Mouse (Mus musculus) stomach, embryonic 15.5 days (tissue): ENCODE results near the gene Acot1. TPM values are rescaled to one million over a fixed set of nuclear protein-coding genes. Genes with fewer than 3 reads are reported as not detected.
"Not testable (repeated sequence)": the region's sequence is repeated elsewhere in the genome, so short reads cannot be mapped to it uniquely, and the experiment has no call there.

Source experiments
- ATAC-seq: fragments of 200-750 bp; cut with Nextera tagmentation; 2 replicates; pipeline ENCODE4 v1.8.0; 2017; ENCODE audit warnings: low read depth, moderate number of reproducible peaks, moderate TSS enrichment; ENCODE audit not compliant: insufficient read depth, low FRiP score
- H3K27ac ChIP-seq: fragments of 300-500 bp; sonication (generic); 2 replicates; pipeline ENCODE4 v1.5.1; 2015; ENCODE audit warnings: mild to moderate bottlenecking, inconsistent platforms
- H3K27me3 ChIP-seq: fragments of 300-500 bp; sonication (generic); replicated peaks from 2 replicates; pipeline ENCODE4 v1.6.1; 2015; ENCODE audit warnings: inconsistent platforms
- H3K36me3 ChIP-seq: fragments of 300-500 bp; sonication (generic); 2 replicates; pipeline ENCODE4 v1.6.1; 2015; ENCODE audit warnings: inconsistent platforms
- H3K4me1 ChIP-seq: fragments of 300-500 bp; sonication (generic); 2 replicates; pipeline ENCODE4 v1.6.1; 2015; ENCODE audit warnings: inconsistent platforms
- H3K4me2 ChIP-seq: fragments of 300-500 bp; sonication (generic); 2 replicates; pipeline ENCODE4 v1.6.1; 2015; ENCODE audit warnings: mild to moderate bottlenecking, inconsistent platforms
- H3K4me3 ChIP-seq: fragments of 300-500 bp; sonication (generic); replicated peaks from 2 replicates; pipeline ENCODE4 v1.5.1; 2015; ENCODE audit warnings: inconsistent platforms
- H3K9ac ChIP-seq: fragments of 300-500 bp; sonication (generic); 2 replicates; pipeline ENCODE4 v1.6.1; 2015; ENCODE audit warnings: inconsistent platforms
- H3K9me3 ChIP-seq: fragments of 300-500 bp; sonication (generic); 2 replicates; pipeline ENCODE4 v1.6.1; 2016; ENCODE audit warnings: inconsistent platforms
- WGBS: fragments of 180-500 bp; shearing (Covaris S2); methylation state at CpG from one replicate; pipeline ENCODE4 v1.1.7; 2015; 5-methylcytosine and 5-hydroxymethylcytosine counted together
- polyA plus RNA-seq: library from polyadenylated mRNA; unstranded; fragments of >200 nt; fragmentation: Nextera tagmentation; extraction: Ambion mirVana; gene quantifications from 2 replicates; pipeline ENCODE4 v1.2.1, GENCODE M21; 2015

Acot1 gene
- polyA plus RNA-seq = 51.1 and 62.7 TPM in 2 replicates

GRCm38 (mm10) chr12:84009171-84009965 is at the start of gene Acot1:
Gene Acot1, plus strand, starts transcription at chr12:84009490.
- H3K27me3 ChIP-seq, H3K9me3 ChIP-seq, H3K36me3 ChIP-seq: not testable (repeated sequence)
- Histone ChIP-seq H3K27ac (peak within 1 kb of the TSS; percentile 59), H3K9ac (0 out of 2 replicates have a peak within 1 kb of the TSS, but pooled peaks have one; percentile 29), H3K4me2 (peak within 1 kb of the TSS; percentile 60), H3K4me1 (peaks cover 18% of the 10 kb centered on the region), H3K4me3 (peak within 1 kb of the TSS; percentile 50)
- peak; percentile 96 for ATAC-seq
- WGBS = 2% methylated on average over 62 of the region's 70 CpGs

DNA sequence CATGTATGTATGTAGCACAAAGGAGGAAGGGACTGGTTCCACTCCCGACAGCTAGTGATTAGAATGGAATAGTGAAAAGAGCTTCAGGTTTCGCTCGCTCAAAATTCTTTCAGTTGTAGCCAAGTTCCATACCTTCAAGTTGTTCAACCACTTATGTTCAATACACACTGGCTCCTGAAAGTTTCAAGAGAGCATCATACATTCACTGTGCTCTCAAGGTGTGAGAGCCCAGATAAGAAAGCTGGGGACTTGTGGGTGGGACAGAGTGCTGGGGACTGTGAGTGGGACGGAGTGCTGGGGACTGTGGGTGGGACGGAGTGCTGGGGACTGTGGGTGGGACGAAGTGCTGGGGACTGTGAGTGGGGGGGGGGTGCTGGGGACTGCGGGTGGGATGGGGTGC is 44.1 kb upstream of the Acot1 start:
- no peaks in the 10 kb centered on the region for H3K36me3 ChIP-seq
- no peak overlapping the region for H3K4me2 ChIP-seq
- H3K9me3 ChIP-seq = no peaks in the 10 kb centered on the region
- ATAC-seq = no peak
- no peaks in the 10 kb centered on the region for H3K27me3 ChIP-seq
- H3K4me1 ChIP-seq = no peaks in the 10 kb centered on the region
- H3K9ac ChIP-seq = no peak overlapping the region
- no peak overlapping the region for H3K27ac ChIP-seq
- H3K4me3 ChIP-seq = no peak overlapping the region
- WGBS = 75% methylated on average over 6 of the region's 7 CpGs

DNA sequence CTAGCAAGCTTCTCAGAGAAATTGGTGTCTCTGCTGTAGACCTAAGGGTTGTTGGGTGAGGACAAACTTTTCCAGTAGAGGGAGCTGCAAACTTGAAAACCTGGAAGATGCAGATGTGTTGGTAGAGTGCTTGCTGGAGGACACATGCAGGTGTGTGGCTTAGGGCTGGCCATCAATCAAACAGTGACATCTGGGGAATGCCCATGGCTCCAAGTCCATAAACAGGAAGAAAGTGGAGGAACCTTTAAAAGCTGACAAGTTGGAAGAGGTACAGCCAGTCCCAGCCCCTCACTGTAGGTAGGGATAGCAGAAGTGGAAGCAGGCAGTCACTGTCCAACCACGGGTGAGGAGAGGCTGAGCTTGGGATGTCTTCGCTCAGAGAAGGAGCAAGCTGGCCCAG is 37.2 kb upstream of the Acot1 start:
- no peak; the same call in 1 of the 2 replicates for ATAC-seq
- no peak overlapping the region for H3K4me3 ChIP-seq
- H3K27ac ChIP-seq = no peak overlapping the region
- 55% methylated on average over 2 of the region's 2 CpGs for WGBS
- H3K4me1 ChIP-seq = no peaks in the 10 kb centered on the region
- H3K4me2 ChIP-seq = no peak overlapping the region
- H3K9me3 ChIP-seq = no peaks in the 10 kb centered on the region; the same call in 1 of the 2 replicates
- H3K36me3 ChIP-seq = no peaks in the 10 kb centered on the region
- H3K27me3 ChIP-seq = no peaks in the 10 kb centered on the region
- H3K9ac ChIP-seq = no peak overlapping the region

DNA sequence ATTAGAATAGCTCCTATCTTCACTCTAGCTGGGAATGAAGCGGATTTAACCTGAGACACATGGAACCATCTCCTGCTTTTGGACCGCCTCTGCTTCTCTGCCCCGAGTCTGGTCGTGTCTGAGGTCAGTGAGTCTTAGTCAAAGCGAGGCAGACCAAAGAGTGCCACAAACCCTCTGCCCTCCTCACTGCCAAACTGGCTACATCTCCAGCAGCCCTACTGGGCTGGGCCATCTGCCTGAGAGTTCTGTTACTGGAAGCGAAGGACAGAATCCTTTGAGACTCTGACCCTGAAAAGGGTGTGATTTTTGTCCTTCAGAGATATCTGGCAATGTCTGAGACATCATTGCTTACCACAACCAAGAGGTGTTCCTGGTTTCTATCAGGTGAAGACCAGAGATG is 30.4 kb upstream of the Acot1 start:
- Histone ChIP-seq H3K9me3 (no peaks in the 10 kb centered on the region; the same call in 1 of the 2 replicates), H3K4me2 (no peak overlapping the region), H3K36me3 (no peaks in the 10 kb centered on the region), H3K27me3 (no peaks in the 10 kb centered on the region), H3K4me3 (no peak overlapping the region), H3K27ac (no peak overlapping the region), H3K4me1 (no peaks in the 10 kb centered on the region), H3K9ac (no peak overlapping the region)
- ATAC-seq = no peak
- WGBS = 86% methylated on average over 6 of the region's 6 CpGs

GRCm38 (mm10) chr12:83981615-83982014 is 27.7 kb upstream of the Acot1 start:
- WGBS = 79% methylated on average over 4 of the region's 4 CpGs
- no peak overlapping the region for H3K27ac ChIP-seq

DNA sequence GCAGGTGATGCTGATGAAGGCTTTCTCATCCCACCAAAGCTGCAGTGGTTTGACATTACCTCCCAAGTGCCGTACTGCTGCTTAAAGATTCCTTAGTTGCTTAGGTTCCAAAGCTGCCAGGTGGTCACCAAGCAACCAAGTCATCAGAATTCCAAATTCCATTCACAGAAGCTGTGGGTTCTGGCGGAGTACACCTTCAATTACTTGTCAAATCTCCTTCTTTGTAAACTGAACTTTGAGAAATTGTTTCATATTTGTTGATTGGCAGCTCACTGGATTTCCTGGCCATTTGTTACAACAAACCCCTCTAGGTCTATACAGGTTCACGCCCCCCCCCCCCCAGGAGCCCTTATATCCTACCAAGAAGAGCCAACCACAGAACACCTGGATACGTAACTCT is 24.5 kb upstream of the Acot1 start, which contains the start of gene Heatr4:
TSS of gene Heatr4 (minus strand) at position 101 of the 400 bp plus-strand sequence.
- WGBS = 69% methylated on average over 4 of the region's 4 CpGs

More at GRCm38 (mm10) chr12:83981615-83982014, 27.7 kb upstream of the Acot1 start:
- ATAC-seq = no peak
- Histone ChIP-seq H3K4me2 (no peak overlapping the region), H3K4me1 (0 out of 2 replicates have a peak, but pooled peaks cover under 1% of the 10 kb centered on the region), H3K4me3 (no peak overlapping the region), H3K9me3 (no peaks in the 10 kb centered on the region), H3K36me3 (no peaks in the 10 kb centered on the region), H3K27me3 (no peaks in the 10 kb centered on the region), H3K9ac (no peak overlapping the region)

DNA sequence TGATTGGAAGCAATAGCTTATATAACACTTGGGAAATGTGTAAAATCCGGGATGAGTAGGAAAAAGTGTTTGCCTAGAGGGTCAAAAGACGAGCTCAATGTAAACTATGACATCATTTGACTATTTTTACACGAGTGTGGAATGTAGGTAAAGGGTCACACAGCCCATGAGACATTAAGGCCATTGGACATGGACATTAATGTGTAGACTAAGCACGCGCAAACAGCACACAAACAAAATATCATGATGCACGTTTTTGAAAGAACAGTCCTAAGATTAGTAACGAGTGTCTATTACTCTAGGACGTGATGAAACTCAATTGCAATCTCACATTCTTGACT is 22.1 kb upstream of the Acot1 start:
- no peak for ATAC-seq
- H3K27ac ChIP-seq = peak overlapping the region; percentile 91
- H3K9me3 ChIP-seq = no peaks in the 10 kb centered on the region
- 14% methylated on average over 8 of the region's 8 CpGs for WGBS
- H3K4me2 ChIP-seq = peak overlapping the region; percentile 61
- no peaks in the 10 kb centered on the region for H3K27me3 ChIP-seq
- H3K4me3 ChIP-seq = peak overlapping the region; percentile 65
- H3K36me3 ChIP-seq = no peaks in the 10 kb centered on the region
- H3K9ac ChIP-seq = no peak overlapping the region
- H3K4me1 ChIP-seq = 0 out of 2 replicates have a peak, but pooled peaks cover 3% of the 10 kb centered on the region

More for the DNA sequence above, 24.5 kb upstream of the Acot1 start, which contains the start of gene Heatr4:
- Histone ChIP-seq H3K4me1 (0 out of 2 replicates have a peak, but pooled peaks cover 3% of the 10 kb centered on the region), H3K4me3 (no peak within 1 kb of the TSS), H3K9me3 (no peaks in the 10 kb centered on the region), H3K9ac (no peak within 1 kb of the TSS), H3K4me2 (no peak within 1 kb of the TSS), H3K27me3 (no peaks in the 10 kb centered on the region), H3K36me3 (no peaks in the 10 kb centered on the region), H3K27ac (no peak within 1 kb of the TSS)
- ATAC-seq = no peak

GRCm38 (mm10) chr12:83987583-83988441 is 21.5 kb upstream of the Acot1 start, which contains the start of gene Acot2:
Gene Acot2, plus strand, starts transcription at chr12:83987861.
- no peaks in the 10 kb centered on the region for H3K9me3 ChIP-seq
- 0 out of 2 replicates have a peak, but pooled peaks cover 3% of the 10 kb centered on the region for H3K4me1 ChIP-seq
- H3K27ac ChIP-seq = peak within 1 kb of the TSS; percentile 91
- ATAC-seq = peak; percentile 84
- no peaks in the 10 kb centered on the region for H3K27me3 ChIP-seq
- H3K36me3 ChIP-seq = no peaks in the 10 kb centered on the region
- WGBS = under 1% methylated on average over 80 of the region's 80 CpGs
- H3K4me3 ChIP-seq = peak within 1 kb of the TSS; percentile 65
- peak within 1 kb of the TSS; percentile 61 for H3K4me2 ChIP-seq
- peak within 1 kb of the TSS; percentile 46; the same call in 1 of the 2 replicates for H3K9ac ChIP-seq

GRCm38 (mm10) chr12:83988483-83988882 is 20.8 kb upstream of the Acot1 start:
- Histone ChIP-seq H3K4me1 (0 out of 2 replicates have a peak, but pooled peaks cover 3% of the 10 kb centered on the region), H3K27ac (peak overlapping the region; percentile 91), H3K4me3 (peak overlapping the region; percentile 65), H3K36me3 (0 out of 2 replicates have a peak, but pooled peaks cover 3% of the 10 kb centered on the region), H3K9ac (peak overlapping the region; percentile 46; the same call in 1 of the 2 replicates), H3K4me2 (peak overlapping the region; percentile 61), H3K9me3 (no peaks in the 10 kb centered on the region), H3K27me3 (no peaks in the 10 kb centered on the region)
- WGBS = 67% methylated on average over 4 of the region's 4 CpGs
- no peak for ATAC-seq

DNA sequence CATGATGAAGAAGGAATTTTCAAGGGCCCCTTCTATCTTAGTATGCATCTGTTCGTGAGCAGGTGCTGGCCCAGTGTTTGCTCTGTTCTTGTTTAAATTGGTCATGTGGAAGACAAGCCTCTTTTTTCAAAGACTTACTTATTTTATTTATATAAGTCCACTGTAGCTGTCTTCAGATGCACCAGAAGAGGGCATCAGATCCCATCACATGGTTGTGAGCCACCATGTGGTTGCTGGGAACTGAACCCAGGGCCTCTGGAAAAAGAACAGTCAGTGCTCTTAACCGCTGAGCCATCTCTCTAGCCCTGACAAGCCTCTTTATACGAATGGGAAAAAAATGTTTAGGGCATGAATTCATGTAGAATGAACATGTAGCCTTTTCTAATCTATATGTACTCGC is 19.9 kb upstream of the Acot1 start:
- H3K4me2 ChIP-seq = no peak overlapping the region
- H3K9me3 ChIP-seq = no peaks in the 10 kb centered on the region
- 0 out of 2 replicates have a peak, but pooled peaks cover 5% of the 10 kb centered on the region for H3K36me3 ChIP-seq
- H3K4me1 ChIP-seq = 0 out of 2 replicates have a peak, but pooled peaks cover 3% of the 10 kb centered on the region
- H3K27ac ChIP-seq = no peak overlapping the region
- no peak for ATAC-seq
- H3K4me3 ChIP-seq = no peak overlapping the region
- H3K9ac ChIP-seq = no peak overlapping the region
- 90% methylated on average over 4 of the region's 4 CpGs for WGBS
- H3K27me3 ChIP-seq = no peaks in the 10 kb centered on the region

DNA sequence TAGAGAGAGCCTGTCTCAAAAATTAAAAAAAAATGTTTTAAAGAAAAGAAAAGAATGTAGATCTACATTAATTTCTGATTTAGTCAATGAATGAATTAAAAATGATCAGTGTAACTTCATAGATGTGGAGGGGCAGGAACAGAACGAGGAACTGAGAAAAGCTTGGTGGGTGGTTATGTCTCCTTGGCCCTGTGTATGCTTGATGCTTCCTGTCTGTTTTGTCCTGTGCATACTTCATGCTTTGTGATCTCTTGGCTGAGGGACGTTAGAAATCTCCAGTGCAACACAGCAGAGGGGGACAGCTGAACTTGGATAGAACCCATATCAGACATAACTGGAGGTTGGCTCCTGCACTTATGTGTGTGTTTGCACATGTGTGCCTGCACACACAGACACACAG is 12.1 kb upstream of the Acot1 start:
- H3K4me3 ChIP-seq = no peak overlapping the region
- no peaks in the 10 kb centered on the region for H3K9me3 ChIP-seq
- no peak overlapping the region for H3K4me2 ChIP-seq
- no peak overlapping the region for H3K9ac ChIP-seq
- 0 out of 2 replicates have a peak, but pooled peaks cover 7% of the 10 kb centered on the region for H3K36me3 ChIP-seq
- ATAC-seq = no peak
- H3K27ac ChIP-seq = no peak overlapping the region
- H3K4me1 ChIP-seq = 0 out of 2 replicates have a peak, but pooled peaks cover 3% of the 10 kb centered on the region
- H3K27me3 ChIP-seq = no peaks in the 10 kb centered on the region
- WGBS = 59% methylated on average over 2 of the region's 2 CpGs
